Mouse (Mus musculus) layer of hippocampus, adult 9-11 months (tissue): ENCODE results near the gene Ttc7b.

Experiments
- DNase-seq: peaks from one replicate; pipeline ENCODE4 v3.0.0; 2022

The Ttc7b gene

DNA sequence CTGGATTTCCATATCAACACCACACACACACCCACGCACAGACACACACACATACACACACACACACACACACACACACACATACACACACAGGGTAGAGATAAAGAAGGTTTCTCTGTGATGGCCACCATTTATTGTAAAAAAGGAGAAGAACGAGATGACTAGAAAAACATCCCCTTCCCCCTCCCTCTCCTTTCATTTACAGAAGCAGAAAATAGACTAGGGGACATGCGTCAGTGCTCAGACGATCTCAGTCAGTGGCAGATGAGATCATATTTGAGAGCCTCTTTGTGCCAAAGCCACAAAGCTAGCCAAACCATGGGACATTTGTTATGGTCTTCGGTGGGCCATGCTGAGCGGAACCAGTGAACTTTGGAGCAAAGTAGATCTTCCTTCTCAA is 75.4 kb downstream of the Ttc7b start:
- no peak for DNase-seq

GRCm38 (mm10) chr12:100444671-100445165 is 75.9 kb downstream of the Ttc7b start:
- no peak for DNase-seq

DNA sequence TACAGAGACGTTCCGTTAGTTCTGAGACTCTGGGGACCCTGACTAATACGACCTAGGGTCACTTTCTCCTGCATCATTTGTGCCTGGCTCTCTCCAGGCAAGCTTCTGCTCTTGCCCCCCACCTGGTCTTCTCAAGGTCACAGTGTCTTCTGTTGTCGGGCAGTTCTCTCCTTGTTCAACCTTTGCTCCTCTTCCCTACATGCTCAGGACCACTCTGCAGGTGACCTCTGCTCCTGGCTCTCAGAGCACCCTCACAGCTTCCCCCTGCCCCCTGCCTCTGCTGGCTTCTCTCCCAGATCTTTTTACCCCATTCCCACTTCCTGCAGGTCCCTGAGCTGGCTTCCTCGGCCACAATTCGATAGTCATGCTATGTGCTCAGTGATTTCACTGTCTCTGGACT is 77.2 kb downstream of the Ttc7b start:
- DNase-seq = peak; percentile 1

GRCm38 (mm10) chr12:100441609-100442008 is 79.0 kb downstream of the Ttc7b start:
- no peak for DNase-seq

GRCm38 (mm10) chr12:100439883-100440282 is 80.7 kb downstream of the Ttc7b start:
- DNase-seq = no peak

GRCm38 (mm10) chr12:100439145-100439755 is 81.4 kb downstream of the Ttc7b start:
- no peak for DNase-seq

GRCm38 (mm10) chr12:100438509-100438908 is 82.1 kb downstream of the Ttc7b start:
- DNase-seq = no peak

DNA sequence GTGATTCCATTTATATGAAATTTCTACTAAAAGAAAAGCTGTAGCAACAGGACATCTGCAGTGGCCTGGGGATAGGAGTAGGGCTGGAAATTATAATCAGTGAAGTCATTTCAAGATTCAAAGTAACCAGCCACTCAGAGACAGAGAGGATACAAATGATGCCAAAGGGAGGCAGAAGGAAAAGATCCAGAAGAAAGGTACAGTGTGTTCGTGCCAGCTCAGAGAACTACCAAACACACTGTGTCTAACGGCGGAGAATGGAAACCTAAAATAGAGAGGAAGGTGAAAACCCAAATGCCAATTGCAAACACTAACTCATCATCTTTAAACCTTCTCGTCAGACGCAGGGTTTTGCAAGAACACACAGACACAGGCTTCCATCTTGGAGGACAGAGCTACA is 82.8 kb downstream of the Ttc7b start:
- no peak for DNase-seq

- no peak for DNase-seq
Measured at GRCm38 (mm10) chr12:100435763-100436162, 84.9 kb downstream of the Ttc7b start.

- no peak for DNase-seq
Measured at GRCm38 (mm10) chr12:100431830-100432229, 88.8 kb downstream of the Ttc7b start.

- peak; percentile 67 for DNase-seq
Measured at GRCm38 (mm10) chr12:100429414-100430114, 91.1 kb downstream of the Ttc7b start.

DNA sequence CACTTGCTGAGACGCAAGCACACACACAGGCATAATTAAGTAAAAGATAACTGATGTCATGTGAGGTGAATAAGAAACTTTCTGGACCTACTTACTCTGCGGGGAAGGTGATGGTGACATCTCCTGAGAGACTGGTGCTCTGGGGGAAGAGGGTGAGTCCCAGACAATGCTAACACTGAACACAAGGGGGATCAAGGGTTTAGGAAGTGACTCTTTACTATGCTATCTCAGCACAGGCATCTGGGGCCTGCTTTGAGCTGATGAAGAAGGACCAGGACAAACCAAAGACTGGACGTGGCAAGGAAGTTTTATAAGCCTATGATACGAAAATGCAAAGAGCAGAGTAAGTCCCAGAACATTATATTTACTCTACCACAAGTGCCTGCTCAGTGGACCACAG is 92.4 kb downstream of the Ttc7b start:
- no peak for DNase-seq

GRCm38 (mm10) chr12:100426212-100426611 is 94.4 kb downstream of the Ttc7b start:
- DNase-seq = no peak

DNA sequence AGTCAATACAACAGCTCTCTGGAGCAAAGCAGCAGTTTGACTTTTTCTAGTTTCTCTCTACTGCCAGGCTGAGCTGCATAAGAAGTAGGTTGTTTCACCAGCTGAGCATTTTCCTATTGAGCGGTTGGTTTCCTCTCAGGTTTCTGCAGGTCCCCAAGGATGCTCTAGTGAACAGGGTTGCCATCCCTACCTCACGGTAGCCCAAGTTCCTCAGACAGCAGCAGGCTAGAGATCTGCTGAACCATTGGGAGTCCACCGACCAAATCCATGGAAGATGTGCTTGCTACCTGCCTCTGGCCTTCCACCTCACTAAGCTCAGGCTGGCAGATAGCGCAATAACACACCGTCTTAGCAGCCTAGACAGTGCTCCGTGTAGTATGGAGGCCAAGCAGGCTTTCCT is 95.6 kb downstream of the Ttc7b start:
- DNase-seq = no peak

- no peak for DNase-seq
Measured at GRCm38 (mm10) chr12:100422286-100422820, 98.3 kb downstream of the Ttc7b start.

DNA sequence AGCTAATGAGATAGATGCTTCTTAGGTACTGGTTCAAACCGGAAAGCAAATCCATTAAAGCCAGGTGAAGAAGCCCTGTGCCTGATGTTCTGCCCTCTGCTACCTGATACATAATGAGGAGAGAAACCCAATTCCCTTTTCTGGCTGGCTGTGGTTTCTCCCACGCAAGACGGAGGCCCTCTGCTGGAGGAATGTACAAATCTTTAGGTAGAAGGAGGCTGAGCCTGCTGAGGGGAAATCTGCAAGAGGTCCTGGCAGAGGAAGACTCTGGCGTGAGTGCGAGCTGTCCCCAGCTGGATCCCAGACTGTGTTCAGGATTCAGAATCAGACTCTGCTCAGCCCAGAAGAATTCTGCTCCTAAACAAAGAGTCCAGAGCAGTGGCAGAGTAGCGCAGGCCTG is 99.1 kb downstream of the Ttc7b start:
- peak; percentile 70 for DNase-seq

DNA sequence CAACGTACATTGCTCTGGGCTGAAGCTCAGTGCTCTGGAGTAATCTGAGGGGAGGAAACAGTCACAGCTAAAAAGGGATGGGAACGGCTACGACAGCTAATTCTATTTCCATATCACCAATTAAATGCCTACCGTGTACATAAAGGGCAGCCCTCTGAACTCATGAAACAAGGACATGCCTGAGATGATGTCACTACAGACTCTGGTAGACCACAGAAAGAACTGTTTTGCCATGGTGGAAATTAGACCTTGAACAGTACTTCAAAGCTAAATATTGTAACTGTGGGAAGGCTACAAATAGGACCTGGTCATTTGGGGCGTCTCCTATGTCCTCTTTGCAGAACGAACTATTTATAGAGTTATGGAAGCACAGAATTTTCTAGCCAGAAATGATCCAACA is 99.7 kb downstream of the Ttc7b start:
- DNase-seq = no peak

DNA sequence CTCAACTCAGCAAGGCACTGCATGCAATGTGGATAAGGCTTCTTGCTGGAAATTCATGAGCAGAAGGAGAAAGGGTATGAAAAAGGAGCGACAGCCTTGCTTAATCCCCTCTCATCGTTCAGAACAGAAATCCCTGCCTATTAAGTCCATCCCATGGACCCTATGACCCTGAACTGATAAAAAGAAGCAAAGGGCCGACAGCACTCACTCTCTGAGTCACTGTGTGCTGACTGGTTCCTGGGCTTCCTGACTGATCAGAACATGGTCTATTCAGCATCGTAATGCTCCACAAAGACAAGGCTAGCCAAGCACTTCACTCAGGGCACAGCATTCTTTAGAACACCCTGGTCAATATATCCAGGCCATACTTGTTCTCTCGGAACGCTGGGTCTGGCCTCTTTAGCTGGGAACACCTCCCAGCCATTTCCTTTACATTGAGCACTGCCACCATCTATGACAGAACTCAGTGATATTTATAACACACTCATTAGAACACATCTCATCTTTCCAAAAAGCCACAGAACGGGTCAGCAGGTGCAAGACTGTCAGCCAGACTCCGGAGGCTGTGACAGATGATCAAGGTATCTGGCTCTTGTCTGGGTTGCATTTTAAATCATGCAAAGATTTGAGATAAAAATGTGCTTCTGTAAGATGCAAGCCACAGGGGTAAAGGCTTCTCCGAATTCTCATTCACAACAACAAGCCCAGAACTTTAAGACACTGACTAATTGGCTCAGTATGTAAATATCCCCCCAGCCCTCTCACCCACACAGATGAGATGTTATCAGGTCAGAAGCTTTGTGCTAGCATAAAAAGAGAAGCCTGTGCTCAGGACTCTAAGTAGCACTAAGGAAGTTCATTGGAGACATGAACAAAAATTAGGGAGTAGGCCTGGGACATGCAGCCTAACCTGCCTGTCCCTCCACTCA is 100.4 kb downstream of the Ttc7b start:
- DNase-seq = no peak

GRCm38 (mm10) chr12:100415802-100416201 is 104.8 kb downstream of the Ttc7b start:
- no peak for DNase-seq

DNA sequence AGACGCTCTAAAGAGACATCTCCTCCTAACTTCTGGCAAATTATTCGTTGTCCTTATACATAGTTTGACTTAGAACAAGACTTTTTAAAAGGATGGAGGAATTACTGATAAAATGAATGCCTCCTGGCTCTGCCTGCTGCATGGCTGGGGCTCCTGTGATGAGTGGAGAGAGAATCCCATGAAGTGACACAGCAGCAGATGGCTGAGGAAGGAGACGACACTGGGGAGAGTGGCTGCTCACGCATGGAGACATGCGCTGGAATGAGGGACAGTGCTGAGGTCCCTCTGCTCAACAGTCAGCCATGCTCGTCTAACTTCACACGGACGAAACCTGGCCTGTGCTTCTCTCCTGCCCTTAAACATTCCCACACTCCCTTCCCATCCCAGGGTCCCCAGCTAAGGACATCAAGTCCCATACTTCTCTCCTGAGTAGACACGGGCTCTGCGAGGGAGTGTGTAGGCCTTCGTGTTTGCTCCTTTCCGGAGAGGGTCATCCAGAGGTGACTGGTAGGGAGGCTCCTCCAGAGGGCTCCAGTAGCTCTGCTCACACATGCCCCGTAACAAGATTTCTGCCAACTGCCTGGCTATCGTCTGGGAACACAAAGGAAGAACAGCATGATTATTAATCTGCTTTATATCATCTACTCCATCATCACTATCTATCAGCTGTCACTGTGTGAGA is 105.8 kb downstream of the Ttc7b start:
- DNase-seq = no peak

GRCm38 (mm10) chr12:100408714-100409113 is 111.9 kb downstream of the Ttc7b start:
- no peak for DNase-seq

DNA sequence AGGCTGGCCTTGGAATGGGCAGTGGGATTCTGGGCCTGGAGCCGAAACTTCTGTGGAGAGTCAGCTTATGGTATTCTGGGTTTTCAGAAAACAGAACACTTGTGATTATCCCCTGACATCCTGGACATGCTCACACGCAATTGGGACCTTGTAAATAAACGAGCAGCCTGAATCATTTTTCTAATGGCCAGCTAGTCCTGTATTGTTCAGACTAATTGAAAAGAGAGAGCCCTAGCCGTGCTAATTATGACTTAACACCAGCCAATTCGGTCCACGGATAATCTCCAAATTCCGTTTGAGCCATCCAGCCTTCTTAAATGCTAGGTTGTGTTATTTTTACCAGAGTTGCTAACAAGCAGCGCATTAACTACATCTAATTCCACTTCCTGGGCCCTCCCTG is 112.5 kb downstream of the Ttc7b start:
- no peak for DNase-seq

DNA sequence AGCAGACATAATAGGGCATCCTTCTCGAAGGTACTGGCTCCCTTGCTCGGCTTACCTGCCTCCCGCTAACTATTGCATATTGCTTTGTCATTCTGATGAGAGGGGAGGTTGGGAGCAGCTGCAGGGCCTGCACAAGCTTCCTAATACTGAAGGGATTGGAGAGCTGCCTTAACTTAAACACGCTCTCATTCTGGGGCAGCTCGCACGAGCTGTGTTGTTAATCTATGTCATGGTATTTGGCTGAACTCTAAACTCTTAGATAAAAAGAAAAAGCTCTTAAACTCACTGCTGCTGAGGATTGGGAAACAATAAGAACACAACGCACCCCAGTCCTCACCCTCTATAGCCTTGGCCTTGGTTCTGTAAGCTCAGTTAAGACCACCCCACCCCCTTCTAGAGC is 113.3 kb downstream of the Ttc7b start:
- DNase-seq = no peak
